Mouse (Mus musculus) testis, postnatal 14 days (tissue): ENCODE results near the gene Dnajc8.

ENCODE experiments used
- DNase-seq: peaks from one replicate; pipeline ENCODE4 v3.0.0; 2021; ENCODE audit warnings: low spot score

Gene Dnajc8

DNA sequence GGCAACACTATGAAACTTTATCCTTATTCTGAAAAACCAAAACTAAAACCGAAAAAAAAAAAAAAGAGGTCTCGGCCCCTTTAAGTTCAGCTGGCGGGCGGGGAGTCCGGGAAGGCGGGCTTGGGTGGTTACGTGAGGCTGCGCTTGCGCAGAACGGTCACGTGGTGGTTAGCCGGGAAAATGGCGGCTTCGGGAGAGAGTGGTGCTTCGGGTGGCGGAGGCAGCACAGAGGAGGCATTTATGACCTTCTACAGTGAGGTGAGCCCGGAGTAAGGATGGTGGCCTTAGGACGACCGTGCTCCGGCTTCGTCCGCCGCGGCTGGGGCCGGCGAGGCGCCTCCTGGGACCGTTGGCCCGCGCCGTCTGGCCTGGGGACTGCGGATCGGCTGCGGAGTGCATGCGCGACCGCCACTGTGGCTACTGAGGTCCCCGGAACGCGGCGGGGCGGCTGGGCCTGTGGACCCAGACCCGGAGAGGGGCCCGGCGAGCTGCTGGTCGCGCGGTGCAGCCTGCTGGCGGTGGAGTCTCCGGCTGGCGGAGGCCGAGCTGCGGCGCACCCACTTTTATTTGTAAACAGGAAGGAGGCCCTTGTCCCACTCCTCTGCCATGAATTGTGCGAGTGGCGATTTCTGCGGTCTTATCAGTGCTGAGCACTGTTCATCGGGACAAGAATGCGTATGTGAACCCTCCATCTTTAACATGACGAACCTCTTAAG is at the start of gene Dnajc8:
Gene Dnajc8 (plus strand): TSS at position 145 of the 716 bp plus-strand sequence.
- peak; percentile 96 for DNase-seq

DNA sequence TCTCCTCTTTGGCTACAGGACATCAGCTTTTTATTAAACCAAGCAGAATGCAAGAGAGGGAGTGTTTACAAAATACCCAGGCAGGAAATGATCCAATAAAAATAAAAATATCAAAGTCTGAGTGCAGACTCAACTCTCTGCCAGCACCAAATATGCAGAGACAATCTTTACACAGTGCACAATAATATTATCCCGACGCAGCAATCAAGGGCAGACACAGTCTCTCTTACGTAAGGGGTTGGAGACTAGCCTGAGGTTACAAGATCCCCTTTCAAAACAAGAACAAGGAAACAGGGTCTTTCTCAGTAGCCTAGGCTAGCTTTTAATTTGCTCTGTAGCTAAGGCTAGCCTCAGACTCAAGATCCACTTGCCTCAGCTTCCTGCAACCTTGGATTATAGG is 46.8 kb upstream of the Dnajc8 start:
- no peak for DNase-seq

DNA sequence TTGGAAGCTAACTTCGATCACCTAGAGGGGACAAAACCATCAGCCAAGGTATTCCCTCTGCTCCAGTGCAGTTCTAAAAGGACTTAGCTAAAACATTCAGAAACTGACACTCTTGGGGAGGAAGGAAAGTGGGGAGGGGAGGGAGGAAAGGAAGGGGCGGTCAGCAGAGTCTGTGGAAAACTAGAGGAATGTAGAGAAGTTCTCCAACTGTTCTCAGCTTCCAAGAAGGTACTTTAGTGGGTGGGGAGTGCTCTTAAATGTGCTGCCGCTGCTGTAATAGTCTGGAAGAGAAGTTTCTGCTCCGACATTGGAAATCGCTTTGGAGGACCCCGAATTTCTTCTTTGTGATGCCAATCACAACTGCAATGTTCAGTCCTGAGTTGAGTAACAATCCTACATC is 46.4 kb upstream of the Dnajc8 start:
- DNase-seq: no peak

DNA sequence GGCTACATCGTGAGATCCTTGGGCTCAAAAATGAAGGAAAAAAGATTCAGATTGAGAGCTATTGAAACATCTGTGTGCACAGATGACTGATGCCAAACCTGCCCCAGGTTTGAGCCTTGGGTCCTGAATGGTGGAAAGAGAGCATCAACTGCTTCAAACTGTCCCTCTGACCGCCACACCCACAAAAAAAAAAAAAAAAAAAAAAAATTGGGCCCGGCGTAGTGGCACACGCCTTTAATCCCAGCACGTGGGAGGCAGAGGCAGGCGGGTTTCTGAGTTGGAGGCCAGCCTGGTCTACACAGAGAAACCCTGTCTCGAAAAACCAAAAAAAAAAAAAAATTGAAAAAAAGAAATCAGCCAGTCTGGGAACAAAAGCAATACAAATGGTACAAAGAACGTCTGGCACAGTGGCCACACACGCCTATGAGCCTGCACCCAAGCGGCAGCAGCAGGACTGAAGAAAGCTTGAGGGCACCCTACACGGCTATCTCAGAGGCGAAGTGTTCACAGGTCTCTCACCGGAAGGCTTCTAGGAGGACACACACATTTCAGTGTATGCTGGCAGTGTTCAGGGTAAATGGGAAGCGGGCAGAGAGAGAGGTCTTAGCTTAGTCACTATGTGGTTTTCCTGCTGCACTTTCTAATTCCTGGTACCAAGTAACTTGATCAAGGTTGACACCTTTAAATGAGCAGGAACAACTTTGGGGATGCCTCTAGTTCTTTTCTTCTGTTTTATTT is 44.9 kb upstream of the Dnajc8 start:
- DNase-seq: no peak

DNA sequence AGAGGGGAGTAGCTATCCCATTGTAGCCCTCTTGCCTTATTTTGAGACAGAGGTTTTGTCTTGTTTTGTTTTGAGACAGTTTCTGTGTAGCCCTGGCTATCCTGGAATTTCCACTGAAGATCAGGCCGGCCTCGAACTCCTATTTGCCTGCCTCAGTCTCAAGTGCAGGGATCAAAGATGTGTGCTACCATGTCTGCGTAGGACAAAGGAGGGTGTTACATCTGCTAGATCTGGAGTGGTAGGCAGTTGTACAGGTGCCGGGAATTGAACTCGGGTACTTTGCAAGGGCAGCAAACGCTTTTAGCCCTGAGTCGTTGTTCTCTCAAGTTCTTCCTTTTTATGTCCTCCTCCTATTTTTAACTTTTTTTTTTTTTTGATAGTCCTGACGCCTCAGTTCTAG is 44.3 kb upstream of the Dnajc8 start:
- no peak for DNase-seq

DNA sequence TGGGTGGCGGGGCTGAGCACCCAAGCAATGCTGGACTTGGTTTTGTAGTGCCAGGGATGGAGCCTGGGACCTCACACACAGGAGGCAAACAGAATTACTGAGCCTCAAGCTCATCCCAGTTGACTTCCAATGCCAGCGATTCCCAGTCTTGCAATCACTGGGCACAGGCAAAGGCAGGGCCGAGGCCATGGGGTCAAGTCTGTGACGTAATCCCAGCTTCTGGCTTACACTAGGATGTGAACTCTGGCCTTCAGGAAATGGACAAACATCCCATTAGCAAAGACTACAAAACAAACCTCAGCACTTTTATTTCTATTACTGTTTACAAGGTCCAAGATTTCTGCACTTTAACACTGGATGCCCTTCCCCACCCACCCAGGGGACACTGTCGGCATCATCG is 43.6 kb upstream of the Dnajc8 start:
- no peak for DNase-seq

DNA sequence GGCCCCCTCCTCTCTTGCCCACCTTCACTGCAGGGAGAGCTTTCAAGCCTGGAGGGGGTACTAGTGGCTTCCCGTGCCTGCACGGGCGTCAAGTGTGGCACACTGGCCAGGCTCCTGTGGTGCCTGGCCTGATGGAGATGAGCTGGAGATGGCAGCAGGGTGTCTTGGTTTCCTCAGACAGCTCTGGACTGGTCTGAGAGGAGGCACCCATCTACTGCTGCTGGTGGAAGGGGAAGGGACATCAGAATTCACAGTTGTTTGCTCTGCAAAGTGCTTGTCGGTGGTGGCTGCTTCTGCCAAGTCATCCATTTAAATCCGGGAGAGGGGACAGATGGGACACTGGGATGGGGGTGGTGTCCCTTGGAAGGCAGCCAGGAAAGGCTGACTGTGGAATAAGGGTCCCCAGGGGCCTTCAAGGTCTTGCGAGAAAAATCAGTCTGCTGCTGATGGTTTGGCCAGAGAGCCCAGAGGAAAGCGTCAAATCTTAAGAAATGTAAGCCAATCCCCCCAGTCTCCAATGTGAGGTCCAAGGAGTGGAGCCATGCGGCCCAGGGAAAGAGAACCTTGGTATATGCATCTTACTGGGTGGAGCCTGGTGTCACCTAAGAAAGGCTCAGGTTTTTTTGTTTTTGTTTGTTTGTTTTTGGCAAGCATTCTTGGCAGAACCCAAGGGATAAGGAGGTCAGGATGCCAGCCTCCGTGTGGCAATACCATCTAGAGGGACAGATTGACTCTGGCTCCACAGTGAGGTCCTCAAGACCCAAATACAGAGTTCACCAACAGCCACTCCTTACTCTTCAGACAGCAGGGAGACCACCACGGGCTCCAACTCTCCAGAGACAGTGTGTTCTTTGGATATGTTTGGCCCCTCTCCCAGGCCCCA is 42.9 kb upstream of the Dnajc8 start:
- DNase-seq: no peak

DNA sequence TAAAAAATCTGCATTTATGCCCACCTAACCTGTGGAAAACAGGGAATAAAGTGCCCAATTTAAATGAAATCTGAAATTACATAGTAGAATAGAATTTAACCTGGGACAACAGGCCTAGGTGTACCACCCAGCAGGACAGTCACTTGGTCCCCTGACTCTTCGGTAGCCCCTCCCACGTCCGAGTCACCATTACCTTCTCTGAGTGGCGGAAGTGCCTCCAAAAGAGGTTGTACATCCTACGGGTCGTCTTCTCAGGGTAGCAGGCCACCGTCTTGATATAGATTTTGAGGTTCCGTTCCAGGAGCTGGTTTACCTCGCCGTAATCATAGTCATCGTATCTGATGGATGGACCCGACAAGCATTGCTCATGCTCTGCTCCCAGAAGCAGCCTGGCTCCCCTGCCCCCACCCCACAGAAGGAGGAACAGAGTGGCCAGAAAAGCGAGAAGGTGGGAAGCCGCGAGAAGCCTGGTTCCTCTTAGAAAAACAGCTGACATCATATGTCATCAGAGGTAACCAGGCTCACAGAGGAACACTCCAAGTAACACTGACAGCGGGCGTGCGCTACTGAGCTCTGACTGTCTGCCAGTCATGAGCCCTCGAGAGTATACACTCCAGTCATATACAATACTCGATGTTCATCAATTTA is 41.0 kb upstream of the Dnajc8 start:
- DNase-seq: no peak

DNA sequence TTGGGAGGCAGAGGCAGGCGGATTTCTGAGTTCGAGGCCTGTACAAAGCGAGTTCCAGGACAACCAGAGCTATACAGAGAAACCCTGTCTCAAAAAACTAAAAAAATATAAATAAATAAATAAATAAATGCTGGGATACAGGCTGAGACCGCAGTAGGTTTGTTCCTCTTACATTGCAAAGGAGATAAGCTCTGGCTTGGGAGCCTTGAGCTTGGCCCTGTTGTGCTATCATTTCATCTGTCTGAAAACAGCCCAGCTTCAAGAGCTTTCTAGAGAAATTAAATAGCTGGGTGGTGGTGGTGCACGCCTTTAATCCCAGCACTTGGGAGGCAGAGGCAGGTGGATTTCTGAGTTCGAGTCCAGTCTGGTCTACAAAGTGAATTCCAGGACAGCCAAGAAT is 33.7 kb upstream of the Dnajc8 start:
- DNase-seq: no peak

DNA sequence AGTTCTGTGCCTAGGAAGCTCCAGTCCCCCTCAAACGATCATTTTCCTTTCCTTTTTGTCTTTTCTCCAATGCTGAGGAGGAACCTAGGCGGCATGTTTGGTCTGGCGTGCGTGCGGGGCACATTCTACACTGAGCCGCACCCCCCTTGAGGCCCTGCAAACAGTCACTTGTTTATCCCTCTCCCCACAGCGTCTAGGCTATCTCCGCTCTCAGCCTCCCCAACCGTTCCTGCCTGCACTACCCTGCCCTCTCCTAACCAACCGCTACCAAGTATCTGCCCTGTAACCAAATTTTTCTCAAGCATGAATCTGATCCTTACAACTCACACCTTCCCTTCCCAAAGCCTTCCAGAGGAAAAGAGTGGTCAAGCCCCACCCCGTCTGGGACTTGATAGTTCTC is 32.0 kb upstream of the Dnajc8 start:
- no peak for DNase-seq

DNA sequence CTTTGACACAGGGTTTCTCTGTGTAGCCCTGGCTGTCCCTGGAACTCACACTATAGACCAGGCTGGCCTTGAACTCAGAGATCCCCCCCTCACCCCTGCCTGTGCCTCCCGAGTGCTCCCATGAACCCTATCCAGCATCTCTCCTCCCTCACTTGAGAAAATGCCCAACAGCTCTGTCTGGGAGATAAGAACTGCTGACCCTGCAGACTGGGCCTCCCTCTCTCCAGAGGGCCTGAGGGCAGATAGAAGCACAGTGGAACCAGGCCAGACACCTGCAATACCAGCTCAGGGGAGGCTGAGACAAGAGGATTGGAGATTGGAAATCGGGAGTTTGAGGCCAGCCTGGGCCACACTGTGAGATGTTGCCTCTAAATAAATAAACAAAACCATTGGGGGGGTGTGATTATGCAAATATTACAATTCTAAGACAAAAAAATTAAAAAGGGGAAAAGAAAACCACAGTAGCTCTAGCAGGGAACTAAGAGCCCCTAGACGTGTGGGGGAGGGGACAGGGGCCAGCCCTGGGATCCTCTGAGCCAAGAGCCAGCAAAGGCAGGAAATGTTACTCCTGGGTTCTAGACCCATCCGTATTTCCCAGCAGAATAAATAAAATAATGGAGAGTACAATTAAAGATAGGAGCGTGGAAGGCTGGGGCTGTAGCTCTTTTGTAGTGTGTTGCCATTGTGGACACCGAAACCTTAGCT is 30.2 kb upstream of the Dnajc8 start:
- DNase-seq: peak; percentile 68

DNA sequence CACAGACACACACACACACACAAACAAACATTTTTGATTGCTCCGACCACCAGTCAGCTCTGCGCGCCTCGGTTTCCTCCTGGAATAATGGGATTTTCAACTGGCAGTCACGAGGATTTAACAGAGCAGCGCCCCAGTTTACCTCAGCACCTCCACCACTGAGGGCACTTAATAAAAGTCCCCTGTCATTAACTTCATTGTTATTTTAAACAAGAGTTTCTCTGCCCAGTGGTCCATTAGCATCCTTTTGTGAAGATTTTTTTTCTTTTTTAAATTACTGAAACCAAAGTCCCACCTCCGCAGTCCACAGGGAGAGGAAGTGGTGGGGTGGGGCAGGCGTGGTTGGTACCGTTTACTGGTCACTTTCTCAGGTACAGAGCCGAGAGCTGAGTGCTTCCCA is 29.6 kb upstream of the Dnajc8 start:
- DNase-seq: no peak

DNA sequence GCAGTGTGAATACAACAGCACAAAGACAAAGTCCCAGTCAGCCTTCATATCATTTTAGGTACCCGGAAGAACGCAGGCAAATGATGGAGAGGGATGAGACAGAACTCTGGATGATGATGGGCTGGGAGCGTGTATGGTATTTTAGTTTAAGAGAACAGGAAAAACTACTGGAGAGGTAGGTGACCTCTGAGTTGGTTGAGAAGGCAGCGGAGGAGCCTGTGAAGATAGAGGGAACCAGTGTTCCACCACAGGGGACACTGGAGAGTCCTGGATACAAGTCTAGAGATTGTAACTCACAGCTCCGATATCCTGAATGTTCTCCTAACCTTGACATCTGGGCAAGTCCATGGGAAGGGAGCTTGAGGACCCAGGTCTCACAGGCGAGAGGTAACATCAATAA is 29.1 kb upstream of the Dnajc8 start:
- no peak for DNase-seq

DNA sequence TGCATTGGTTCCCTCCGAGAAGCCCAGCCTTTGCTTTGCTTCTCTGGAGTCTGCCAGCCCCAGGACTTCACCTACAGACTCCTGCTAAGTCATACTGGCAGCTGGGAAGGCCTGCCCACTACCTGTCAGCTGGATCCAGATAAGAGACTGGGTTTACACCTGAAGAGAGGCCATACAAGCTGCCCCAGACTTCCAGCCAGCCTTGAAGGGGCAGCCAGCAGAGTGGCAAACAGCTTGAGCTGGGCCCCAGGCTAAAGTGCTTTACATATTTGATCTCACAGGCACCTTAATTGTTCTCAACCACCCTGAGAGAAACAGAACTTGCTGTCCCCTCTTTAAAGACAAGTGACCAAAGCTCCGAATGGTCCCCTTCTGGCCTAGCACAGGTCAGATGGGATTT is 28.1 kb upstream of the Dnajc8 start:
- no peak for DNase-seq

DNA sequence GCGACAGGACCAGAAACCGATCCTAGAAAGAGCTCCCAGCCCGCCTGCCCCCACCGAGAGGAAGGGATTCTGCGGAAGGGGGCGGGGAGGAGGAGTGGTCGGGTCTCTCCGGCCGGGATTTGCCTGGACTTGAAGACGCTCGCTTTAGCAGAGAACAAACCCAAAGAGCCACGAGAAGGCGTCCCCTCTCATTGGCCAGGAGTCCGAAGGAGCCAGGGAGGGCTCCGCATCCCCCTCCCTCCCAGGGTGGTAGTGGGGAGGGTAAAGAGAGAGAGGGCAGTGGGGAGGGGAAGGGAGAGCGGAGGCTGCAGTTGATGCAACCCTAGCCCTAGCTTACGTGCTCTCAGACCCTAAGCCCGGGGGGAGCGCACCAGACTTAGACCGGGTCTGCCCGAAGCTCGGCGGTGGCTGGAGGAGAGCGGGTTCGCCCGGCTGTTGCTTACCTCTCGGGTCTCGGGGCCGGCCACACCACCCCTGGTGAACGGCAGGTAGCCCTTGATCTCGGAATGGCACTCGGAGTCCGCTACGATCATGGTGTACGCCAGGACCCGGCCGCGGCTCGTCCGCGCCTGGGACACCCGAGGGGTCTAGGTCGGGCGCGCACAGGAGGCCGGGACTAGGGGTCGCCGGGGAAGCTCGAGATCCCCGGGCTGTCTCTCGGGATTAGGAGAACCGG is 25.6 kb upstream of the Dnajc8 start:
- DNase-seq: peak; percentile 85

DNA sequence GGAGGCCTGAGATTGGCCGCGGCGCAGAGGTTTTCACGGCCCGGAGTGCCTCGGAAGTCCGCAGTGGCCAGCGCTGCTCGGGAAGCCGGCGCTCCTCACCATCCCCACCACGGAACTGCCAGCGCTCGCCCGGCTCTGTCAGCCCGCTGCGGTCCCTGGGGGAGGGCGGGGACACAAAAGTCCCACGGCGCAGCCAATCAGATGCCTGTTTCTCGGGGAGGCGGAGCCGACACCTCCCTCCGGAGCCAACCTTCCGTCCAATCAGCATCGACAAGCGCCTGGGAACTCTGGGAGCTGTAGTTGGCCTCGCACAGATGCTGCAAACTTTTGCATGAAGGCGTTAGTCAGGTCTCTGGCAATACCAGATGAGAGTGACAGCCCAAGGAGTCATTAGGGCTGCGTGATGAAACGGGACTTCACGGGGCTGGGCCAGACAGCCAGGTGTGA is 25.0 kb upstream of the Dnajc8 start, which contains the start of gene Sesn2:
Gene Sesn2 (minus strand): TSS at position 150 of the 447 bp plus-strand sequence.
- DNase-seq: peak; percentile 97

DNA sequence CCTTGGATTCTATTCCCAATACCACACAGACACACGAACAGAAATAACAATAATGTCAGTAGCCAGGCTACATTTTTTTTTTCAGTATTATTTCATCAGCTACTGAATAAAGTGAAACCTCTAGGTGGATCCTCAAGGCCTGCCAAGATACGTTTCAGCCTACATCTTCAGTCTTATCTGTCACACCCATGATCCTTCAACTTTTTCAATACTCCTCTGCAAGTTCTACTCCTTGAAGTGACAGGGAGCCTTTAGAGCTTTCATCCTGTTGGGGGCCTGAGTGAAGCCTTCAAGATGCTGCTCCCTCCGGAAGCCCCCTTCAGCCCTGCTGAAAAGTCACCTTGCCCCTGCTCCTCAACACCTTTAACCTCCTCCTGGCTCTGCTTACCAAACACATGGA is 23.3 kb upstream of the Dnajc8 start:
- DNase-seq: no peak

DNA sequence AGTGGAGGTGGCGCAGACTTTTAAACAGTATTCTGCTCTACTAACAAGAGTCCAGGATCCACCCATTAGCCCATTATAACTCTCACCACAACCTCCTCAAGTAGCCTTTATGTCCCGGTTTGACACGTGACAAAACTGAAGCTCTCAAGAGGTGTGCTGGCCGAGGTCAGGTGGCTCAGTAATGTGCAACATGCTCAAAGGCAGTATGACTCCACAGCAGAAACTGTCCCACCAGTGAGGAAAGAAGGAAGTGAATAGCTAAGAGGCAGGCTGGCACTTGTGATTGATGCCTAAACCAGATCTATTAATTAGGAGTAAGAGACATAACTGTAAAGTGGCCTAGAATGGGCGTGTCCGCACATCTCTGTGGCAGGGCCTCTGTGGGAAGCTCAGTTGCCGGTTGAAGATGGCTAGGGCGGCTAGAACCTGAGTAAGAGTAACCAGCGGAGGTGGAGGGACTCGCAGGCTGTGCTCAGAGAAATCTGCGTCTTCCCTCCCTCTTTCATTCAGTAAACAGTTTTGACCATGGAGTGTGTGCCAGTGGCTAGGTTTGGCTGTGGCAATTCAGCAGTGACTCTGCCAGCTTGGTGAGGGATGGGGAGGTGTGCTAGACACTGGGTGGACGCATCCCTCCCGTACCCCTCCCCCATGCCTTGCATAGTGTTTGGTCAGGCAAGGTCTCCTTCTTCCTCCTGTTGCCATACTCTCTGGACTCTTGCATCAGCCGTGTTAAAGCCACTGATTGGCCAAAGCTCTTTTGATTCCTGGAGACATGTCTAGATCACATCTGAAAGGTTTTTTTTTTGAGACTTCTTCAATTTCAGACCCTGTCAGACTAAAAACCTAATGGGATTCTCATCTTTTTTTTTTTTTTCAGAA is 21.7 kb upstream of the Dnajc8 start:
- no peak for DNase-seq

DNA sequence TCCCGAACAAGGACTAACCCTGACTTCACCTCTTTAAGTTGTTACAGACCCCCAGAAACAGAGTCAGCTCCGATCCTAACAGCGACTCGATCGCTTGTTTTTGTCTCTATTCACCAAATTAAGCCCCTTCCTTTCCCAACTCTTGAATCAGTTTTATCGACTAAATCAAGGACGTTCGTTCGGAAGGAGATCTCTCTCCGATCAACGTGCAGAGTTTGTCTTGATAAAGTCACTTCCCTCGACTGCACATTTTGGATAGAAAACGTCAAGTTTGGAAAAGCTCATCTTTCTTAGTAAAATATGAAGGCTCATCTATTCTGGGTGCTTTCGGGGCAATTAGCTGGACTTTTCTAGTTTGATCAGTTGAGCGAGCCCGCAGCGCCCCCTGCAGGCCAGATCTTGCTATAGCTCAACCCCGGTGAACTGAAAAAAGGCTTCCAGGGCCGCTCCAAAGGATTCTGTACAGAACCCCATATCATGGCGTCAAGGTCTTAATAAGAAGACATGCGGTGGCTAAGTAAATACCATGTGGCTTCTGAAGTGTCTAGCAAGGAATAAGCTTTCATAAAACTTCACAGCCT is 20.7 kb upstream of the Dnajc8 start:
- DNase-seq: peak; percentile 77
